Mouse (Mus musculus): ENCODE results near the gene Smok2b.
"Not testable (repeated sequence)": the region's sequence is repeated elsewhere in the genome, so short reads cannot be mapped to it uniquely, and the experiment has no call there.

- TF ChIP-seq POLR2A, CTCF (IDR thresholded peaks at IDR 0.05; ENCODE audit: extremely low read depth, insufficient read depth, low read length): not testable (repeated sequence)
These were observed 21.6 kb upstream of the Smok2b start for GRCm38 (mm10) chr17:13208460-13208859.
